Mouse (Mus musculus) ES-Bruce4 (cell line): ENCODE measurements around the gene Zranb3.

Experiments used
- CTCF ChIP-seq: IDR thresholded peaks from one replicate; pipeline ENCODE4 v1.8.1; 2011; ENCODE audit warnings: low read depth, low read length
- POLR2A ChIP-seq: IDR thresholded peaks from one replicate; pipeline ENCODE4 v1.8.1; 2011; ENCODE audit warnings: low read length; ENCODE audit not compliant: insufficient read depth

DNA sequence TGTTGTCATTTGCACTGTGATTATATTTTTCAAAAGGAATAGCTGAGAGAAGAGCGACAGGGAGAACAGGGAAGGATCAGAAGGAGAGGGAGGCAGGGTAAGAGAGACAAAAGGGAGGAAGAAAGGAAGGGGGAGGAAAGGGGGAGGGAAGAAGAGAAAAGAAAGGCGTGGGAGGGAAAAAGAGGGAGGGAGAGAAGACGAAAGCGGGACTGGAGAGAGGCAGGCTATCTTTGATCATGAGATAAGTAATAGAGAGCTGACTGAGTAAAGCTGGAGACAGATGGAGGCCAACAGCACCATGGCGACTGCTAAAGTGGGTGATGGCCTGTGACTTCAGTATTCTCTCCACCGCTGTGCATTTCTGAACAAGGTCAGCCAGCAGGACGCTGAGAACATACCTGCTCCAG lies 143.5 kb downstream of the Zranb3 start:
- TF ChIP-seq POLR2A (no peak), CTCF (no peak)
